Mouse (Mus musculus) kidney, postnatal 0 days (tissue): ENCODE measurements around the gene Gm4981. TPM values are rescaled to one million over a fixed set of nuclear protein-coding genes. Genes with fewer than 3 reads are reported as not detected.

Experiments
- ATAC-seq: fragments of 200-750 bp; cut with Nextera tagmentation; replicated peaks from 2 replicates; pipeline ENCODE4 v1.8.0; 2017; ENCODE audit warnings: low read depth, moderate number of reproducible peaks, moderate TSS enrichment, moderate library complexity; ENCODE audit not compliant: low FRiP score
- DNase-seq: peaks from one replicate; pipeline ENCODE4 v3.0.0-alpha.2; 2016; ENCODE audit warnings: low spot score
- H3K27ac ChIP-seq: fragments of 300-500 bp; sonication (generic); 2 replicates; pipeline ENCODE4 v1.5.1; 2014; ENCODE audit warnings: mild to moderate bottlenecking
- H3K27me3 ChIP-seq: fragments of 300-500 bp; sonication (generic); 2 replicates; pipeline ENCODE4 v1.6.1; 2014; ENCODE audit warnings: low read length, mixed read lengths; ENCODE audit not compliant: insufficient read depth
- H3K36me3 ChIP-seq: fragments of 300-500 bp; sonication (generic); 2 replicates; pipeline ENCODE4 v1.6.1; 2014; ENCODE audit warnings: low read length, mixed read lengths; ENCODE audit not compliant: insufficient read depth
- H3K4me1 ChIP-seq: fragments of 300-500 bp; sonication (generic); replicated peaks from 2 replicates; pipeline ENCODE4 v1.6.1; 2014; ENCODE audit warnings: antibody characterized with exemption, low read length, mixed read lengths; ENCODE audit not compliant: insufficient read depth
- H3K4me2 ChIP-seq: fragments of 300-500 bp; sonication (generic); 2 replicates; pipeline ENCODE4 v1.6.1; 2014; ENCODE audit warnings: mild to moderate bottlenecking, low read length, moderate library complexity, mixed read lengths
- H3K4me3 ChIP-seq: fragments of 300-500 bp; sonication (generic); replicated peaks from 2 replicates; pipeline ENCODE4 v1.5.1; 2014; ENCODE audit warnings: low read depth, low read length
- H3K9ac ChIP-seq: fragments of 300-500 bp; sonication (generic); 2 replicates; pipeline ENCODE4 v1.6.1; 2014; ENCODE audit warnings: low read depth, low read length
- H3K9me3 ChIP-seq: fragments of 300-500 bp; sonication (generic); replicated peaks from 2 replicates; pipeline ENCODE4 v1.6.1; 2016; ENCODE audit warnings: low read length, inconsistent platforms, mixed read lengths
- CTCF ChIP-seq: IDR thresholded peaks from 2 replicates; pipeline ENCODE4 v1.5.1; 2016; ENCODE audit warnings: antibody characterized with exemption, low read depth, mild to moderate bottlenecking, moderate library complexity
- WGBS: fragments of 180-500 bp; shearing (Covaris S2); extraction: QIAGEN DNeasy Blood & Tissue Kit; methylation state at CpG from one replicate; pipeline ENCODE4 v1.1.7; 2014; 5-methylcytosine and 5-hydroxymethylcytosine counted together
- polyA plus RNA-seq: library from polyadenylated mRNA; unstranded; fragments of >200 nt; fragmentation: Nextera tagmentation; extraction: Ambion mirVana; gene quantifications from 2 replicates; pipeline ENCODE4 v1.2.1, GENCODE M21; 2015

Gm4981 gene
- polyA plus RNA-seq, 1 experiment from 2014 or later: not detected

DNA sequence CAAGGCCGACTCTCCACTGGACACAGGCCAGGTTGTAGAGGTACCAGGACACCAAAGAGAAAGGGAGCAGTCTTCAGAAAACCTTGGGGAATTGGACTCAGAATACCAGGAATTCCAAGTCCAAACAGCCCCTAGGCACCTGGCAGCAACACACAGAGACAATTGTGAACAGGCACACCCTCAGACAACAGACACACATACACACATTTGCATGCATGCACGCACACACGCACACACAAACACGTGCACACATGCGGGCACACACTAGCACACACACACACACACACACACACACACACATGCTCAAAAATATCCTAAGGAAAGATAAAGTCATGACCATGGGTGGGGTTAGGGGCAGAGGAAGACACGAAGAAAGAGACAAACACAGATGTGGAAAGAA lies 15.8 kb downstream of the Gm4981 start:
- 87% methylated on average over 6 of the region's 6 CpGs for WGBS
- Histone ChIP-seq H3K9ac (no peak overlapping the region), H3K4me2 (no peak overlapping the region), H3K9me3 (no peaks in the 10 kb centered on the region; the same call in 1 of the 2 replicates), H3K4me3 (no peak overlapping the region), H3K36me3 (no peaks in the 10 kb centered on the region), H3K27ac (no peak overlapping the region), H3K4me1 (no peaks in the 10 kb centered on the region), H3K27me3 (no peaks in the 10 kb centered on the region)
- ATAC-seq (no peak), DNase-seq (no peak)
- TF ChIP-seq CTCF: no peak

DNA sequence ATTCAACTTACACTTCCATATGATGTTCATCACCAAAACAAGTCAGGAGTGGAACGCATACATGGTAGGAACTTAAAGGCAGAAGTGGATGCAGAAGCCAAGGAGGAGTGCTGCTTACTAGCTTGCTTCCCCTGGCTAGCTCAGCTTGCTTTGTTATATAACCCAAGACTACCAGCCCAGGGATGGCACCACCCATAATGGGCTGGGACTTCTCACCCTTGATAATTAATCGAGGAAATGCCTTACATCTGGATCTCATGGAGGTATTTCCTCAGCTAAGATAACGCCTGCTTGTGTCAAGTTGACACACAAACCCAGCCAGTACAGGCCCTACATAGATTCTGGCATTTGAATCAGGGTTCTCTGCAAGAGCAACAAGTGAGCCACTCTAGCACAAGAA lies 19.1 kb downstream of the Gm4981 start:
- DNase-seq (no peak), ATAC-seq (no peak)
- Histone ChIP-seq H3K27me3 (no peaks in the 10 kb centered on the region), H3K9ac (no peak overlapping the region), H3K36me3 (no peaks in the 10 kb centered on the region), H3K4me3 (no peak overlapping the region), H3K27ac (no peak overlapping the region), H3K4me2 (no peak overlapping the region), H3K4me1 (no peaks in the 10 kb centered on the region), H3K9me3 (no peaks in the 10 kb centered on the region)
- WGBS: 81% methylated on average over 3 of the region's 3 CpGs
- no peak for TF ChIP-seq CTCF

DNA sequence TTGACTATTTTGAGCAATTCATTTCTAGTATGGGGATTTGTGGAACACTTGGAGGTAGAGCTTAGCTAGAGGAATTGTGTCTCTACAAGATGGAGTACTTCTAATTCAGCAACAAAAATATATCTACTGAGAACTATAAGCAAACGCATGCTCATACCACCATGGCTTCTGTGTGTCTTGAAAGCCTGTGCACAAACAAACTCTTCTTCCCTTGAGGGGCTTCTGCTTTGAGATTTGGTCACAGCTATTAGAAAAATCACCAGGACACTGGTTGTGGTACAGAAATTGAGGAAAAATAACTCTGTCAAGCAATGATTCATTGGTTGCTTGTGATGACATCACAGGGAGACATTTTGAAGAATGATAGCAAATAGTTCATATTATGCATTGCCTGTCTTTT lies 21.1 kb downstream of the Gm4981 start:
- H3K9me3 ChIP-seq: no peaks in the 10 kb centered on the region
- no peak overlapping the region for H3K27ac ChIP-seq
- WGBS: 85% methylated on average over 1 of the region's 1 CpGs
- H3K4me3 ChIP-seq: no peak overlapping the region
- no peak overlapping the region for H3K4me2 ChIP-seq
- H3K9ac ChIP-seq: no peak overlapping the region
- H3K4me1 ChIP-seq: no peaks in the 10 kb centered on the region
- ATAC-seq (no peak), DNase-seq (no peak)
- no peak for TF ChIP-seq CTCF
- H3K36me3 ChIP-seq: no peaks in the 10 kb centered on the region
- no peaks in the 10 kb centered on the region for H3K27me3 ChIP-seq

DNA sequence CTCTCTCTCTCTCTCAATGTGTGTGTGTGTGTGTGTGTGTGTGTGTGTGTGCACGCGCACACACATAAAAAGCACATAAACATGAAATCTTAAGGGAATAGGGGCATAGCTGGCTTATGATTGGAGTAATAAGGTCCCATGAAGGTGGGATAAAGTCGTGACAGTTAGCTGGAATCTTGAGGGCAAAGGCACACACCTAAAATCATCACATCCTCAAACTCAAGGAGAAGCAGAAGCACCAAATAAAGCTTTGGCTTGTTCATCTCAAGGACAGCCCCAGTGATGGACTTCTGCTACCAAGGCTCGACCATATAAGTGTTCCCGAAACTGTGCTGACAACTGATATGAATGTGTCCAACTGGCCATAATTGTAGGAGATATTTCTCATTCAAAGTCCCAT lies 21.6 kb downstream of the Gm4981 start:
- no peak overlapping the region for H3K27ac ChIP-seq
- H3K27me3 ChIP-seq: no peaks in the 10 kb centered on the region
- no peak overlapping the region for H3K4me3 ChIP-seq
- H3K9ac ChIP-seq: no peak overlapping the region
- no peak overlapping the region for H3K4me2 ChIP-seq
- H3K9me3 ChIP-seq: no peaks in the 10 kb centered on the region
- 76% methylated on average over 5 of the region's 5 CpGs for WGBS
- H3K36me3 ChIP-seq: no peaks in the 10 kb centered on the region
- no peak for TF ChIP-seq CTCF
- no peaks in the 10 kb centered on the region for H3K4me1 ChIP-seq
- no peak for ATAC-seq
- no peak for DNase-seq

DNA sequence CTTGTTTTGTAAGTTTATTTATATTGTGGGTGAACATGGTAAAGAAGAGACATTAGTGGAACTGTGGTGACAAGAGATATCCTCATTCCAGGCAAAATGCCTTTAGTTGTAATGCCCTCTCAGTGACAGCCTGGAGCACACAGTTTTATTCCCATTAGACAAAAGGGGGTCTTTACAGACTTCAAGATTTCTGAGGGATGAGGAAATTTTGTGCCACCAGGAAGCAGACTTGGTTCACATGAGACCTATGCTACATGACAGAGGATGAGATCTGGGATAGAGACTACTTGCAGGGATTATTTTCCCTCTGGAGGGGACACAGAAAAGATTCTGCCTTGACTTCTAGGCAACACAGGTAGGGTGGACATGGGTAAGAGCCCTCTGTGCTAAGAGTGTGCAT lies 22.0 kb downstream of the Gm4981 start:
- H3K27ac ChIP-seq: no peak overlapping the region
- no peak for ATAC-seq
- no peak overlapping the region for H3K4me3 ChIP-seq
- no peak for TF ChIP-seq CTCF
- no peaks in the 10 kb centered on the region for H3K36me3 ChIP-seq
- H3K4me1 ChIP-seq: no peaks in the 10 kb centered on the region
- no peaks in the 10 kb centered on the region for H3K9me3 ChIP-seq
- no peak overlapping the region for H3K4me2 ChIP-seq
- no peak overlapping the region for H3K9ac ChIP-seq
- no peak for DNase-seq
- H3K27me3 ChIP-seq: no peaks in the 10 kb centered on the region

DNA sequence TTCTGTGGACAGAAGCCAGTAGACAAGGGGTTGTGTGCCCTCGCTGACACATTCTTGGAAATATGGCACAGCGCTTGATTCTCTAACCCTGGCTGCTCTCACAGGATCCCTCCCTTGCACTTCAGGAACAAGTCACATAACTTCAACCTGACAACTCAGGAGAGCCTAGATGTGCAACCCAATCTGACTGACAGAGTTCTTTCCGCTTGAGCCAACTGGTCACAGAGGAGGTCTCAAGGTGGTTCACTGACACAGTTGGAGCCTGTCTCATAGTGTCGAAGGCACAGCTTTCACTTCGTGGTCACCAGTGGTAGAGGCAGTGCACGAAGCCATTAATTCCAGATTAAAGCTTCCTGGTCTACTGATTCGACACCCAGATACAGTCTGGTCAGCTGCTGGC lies 24.3 kb downstream of the Gm4981 start:
- no peaks in the 10 kb centered on the region for H3K27me3 ChIP-seq
- no peak overlapping the region for H3K4me3 ChIP-seq
- H3K36me3 ChIP-seq: no peaks in the 10 kb centered on the region
- H3K4me1 ChIP-seq: no peaks in the 10 kb centered on the region
- H3K27ac ChIP-seq: no peak overlapping the region
- no peak overlapping the region for H3K4me2 ChIP-seq
- H3K9me3 ChIP-seq: no peaks in the 10 kb centered on the region
- ATAC-seq (no peak), DNase-seq (no peak)
- 73% methylated on average over 7 of the region's 7 CpGs for WGBS
- no peak overlapping the region for H3K9ac ChIP-seq
- TF ChIP-seq CTCF: no peak

DNA sequence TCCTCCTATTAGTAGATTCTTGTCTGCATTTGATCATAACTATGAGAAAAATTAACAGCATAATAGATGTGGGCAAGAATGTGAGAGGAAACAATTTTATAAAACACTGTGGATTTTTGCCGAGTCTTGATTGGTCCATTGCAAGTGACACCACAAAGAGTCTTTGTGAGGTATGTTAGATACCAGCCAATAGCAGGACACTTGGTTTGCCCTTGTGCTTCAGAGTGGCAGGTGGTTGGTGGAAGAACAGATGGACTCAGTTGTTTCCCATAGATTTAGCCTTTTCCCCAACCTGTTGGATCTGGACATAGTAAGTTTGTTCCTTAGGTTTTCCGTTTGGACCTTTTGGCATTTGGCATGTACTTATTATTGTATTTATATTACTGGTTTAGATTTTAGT lies 25.3 kb downstream of the Gm4981 start:
- TF ChIP-seq CTCF: no peak
- no peaks in the 10 kb centered on the region for H3K36me3 ChIP-seq
- WGBS: 93% methylated on average over 2 of the region's 2 CpGs
- H3K27ac ChIP-seq: no peak overlapping the region
- no peaks in the 10 kb centered on the region for H3K27me3 ChIP-seq
- no peak overlapping the region for H3K4me3 ChIP-seq
- no peak overlapping the region for H3K4me2 ChIP-seq
- no peaks in the 10 kb centered on the region for H3K4me1 ChIP-seq
- no peak for DNase-seq
- H3K9me3 ChIP-seq: no peaks in the 10 kb centered on the region
- no peak overlapping the region for H3K9ac ChIP-seq
- ATAC-seq: no peak
